Mouse (Mus musculus) Patski (cell line): Measurements from ENCODE around the gene Rhbdd2. TPM values are rescaled to one million over a fixed set of nuclear protein-coding genes. Genes with fewer than 3 reads are reported as not detected.

Source experiments
- ATAC-seq: fragments of 100-300 bp; one replicate; pipeline ENCODE4 v1.8.0; 2021
- CTCF ChIA-PET: fragments of 350-600 bp; sonication (Branson Sonifier 250); formaldehyde crosslinking; loops from one replicate; lab custom pipeline; 2022; ENCODE audit warnings: inconsistent platforms; lab: Charles Lee
- POLR2A ChIA-PET: fragments of 350-600 bp; sonication (Branson Sonifier 250); formaldehyde crosslinking; loops from one replicate; lab custom pipeline; 2022; ENCODE audit warnings: antibody characterized with exemption, inconsistent platforms; lab: Charles Lee
- DNase-seq: peaks from one replicate; pipeline ENCODE4 v3.0.0-alpha.2; 2011; ENCODE audit warnings: low read depth, low spot score
- H3K27me3 ChIP-seq: fragments of 371-371 bp; one replicate; pipeline ENCODE4 v1.5.1; 2021
- CTCF ChIP-seq: fragments of 100-300 bp; IDR thresholded peaks from one replicate; pipeline ENCODE4 v1.5.1; 2021
- in situ Hi-C: fragments of 300-500 bp; cut with MboI; formaldehyde crosslinking; loops from 3 replicates; pipeline ENCODE4 v1.11.1; 2018; ENCODE audit warnings: low pct_unique_long_range_greater_than_20kb, mixed read lengths
- polyA plus RNA-seq: library from polyadenylated mRNA; unstranded; gene quantifications from one replicate; pipeline ENCODE4 v1.2.3, GENCODE M21; 2021

Gene Rhbdd2
- polyA plus RNA-seq, 1 experiment from 2014 or later, result 36.7 TPM

- in situ Hi-C loops, result no loop called here
- H3K27me3 ChIP-seq, result no peaks in the 10 kb centered on the region
- DNase-seq, result no peak
- TF ChIP-seq CTCF, result no peak
- ChIA-PET CTCF (interaction anchor here (0.7 kb wide), 1 partner anchor 61 kb away, joined by 3 read pairs; no protein-coding TSS in a partner anchor), POLR2A (interaction anchor here (0.6 to 1.5 kb wide), 2 partner anchors 33 to 89 kb away, joined by 3 read pairs; no protein-coding TSS in a partner anchor)
- no peak for ATAC-seq
These were observed 44.8 kb downstream of the Rhbdd2 start for GRCm38 (mm10) chr5:135677251-135677650.

GRCm38 (mm10) chr5:135678481-135678880 is 46.1 kb downstream of the Rhbdd2 start:
- ChIA-PET CTCF (no interaction called here), POLR2A (interaction anchor here (1.5 kb wide), 1 partner anchor 31 kb away, joined by 3 read pairs; no protein-coding TSS in a partner anchor)
- ATAC-seq, result no peak

GRCm38 (mm10) chr5:135680967-135681545 is 48.6 kb downstream of the Rhbdd2 start:
- in situ Hi-C loops, result loop anchor here (5.0 kb wide), 1 partner anchor 66 kb away; no protein-coding TSS in a partner anchor
- no peaks in the 10 kb centered on the region for H3K27me3 ChIP-seq
- DNase-seq (no peak), ATAC-seq (no peak)
- ChIA-PET CTCF (no interaction called here), POLR2A (no interaction called here)
- no peak for TF ChIP-seq CTCF

More at GRCm38 (mm10) chr5:135678481-135678880, 46.1 kb downstream of the Rhbdd2 start:
- in situ Hi-C loops, result no loop called here
- no peaks in the 10 kb centered on the region for H3K27me3 ChIP-seq
- DNase-seq, result no peak
- no peak for TF ChIP-seq CTCF

GRCm38 (mm10) chr5:135682009-135682408 is 49.6 kb downstream of the Rhbdd2 start:
- DNase-seq, result no peak
- no peaks in the 10 kb centered on the region for H3K27me3 ChIP-seq
- POLR2A ChIA-PET, result no interaction called here
- CTCF ChIA-PET, result no interaction called here
- ATAC-seq, result no peak
- TF ChIP-seq CTCF, result no peak
- in situ Hi-C loops, result loop anchor here (5.0 kb wide), 1 partner anchor 65 kb away; no protein-coding TSS in a partner anchor

- in situ Hi-C loops, result loop anchor here (5.0 kb wide), 1 partner anchor 64 kb away; no protein-coding TSS in a partner anchor
- TF ChIP-seq CTCF, result no peak
- ATAC-seq, result no peak
- DNase-seq, result no peak
- ChIA-PET POLR2A (no interaction called here), CTCF (no interaction called here)
- H3K27me3 ChIP-seq, result no peaks in the 10 kb centered on the region
These were observed 50.6 kb downstream of the Rhbdd2 start for GRCm38 (mm10) chr5:135682942-135683570.

GRCm38 (mm10) chr5:135690401-135690800 is 58.0 kb downstream of the Rhbdd2 start:
- ATAC-seq (no peak), DNase-seq (no peak)
- ChIA-PET CTCF (interaction anchor here (0.9 to 3.2 kb wide), 5 partner anchors 10 to 60 kb away, joined by 3 to 13 read pairs (median 4); partner anchors contain the start of gene Tmem120a), POLR2A (interaction anchor here (0.6 to 1.5 kb wide), 3 partner anchors 17 to 940 kb away, joined by 3 to 6 read pairs (median 3); no protein-coding TSS in a partner anchor)
- no peaks in the 10 kb centered on the region for H3K27me3 ChIP-seq
- TF ChIP-seq CTCF, result no peak
- in situ Hi-C loops, result no loop called here

GRCm38 (mm10) chr5:135691266-135691665 is 58.8 kb downstream of the Rhbdd2 start:
- ATAC-seq (no peak), DNase-seq (no peak)
- ChIA-PET CTCF (interaction anchor here (2.0 to 3.2 kb wide), 2 partner anchors 18 to 61 kb away, joined by 6 to 13 read pairs; no protein-coding TSS in a partner anchor), POLR2A (interaction anchor here (1.5 kb wide), 1 partner anchor 16 kb away, joined by 3 read pairs; no protein-coding TSS in a partner anchor)
- no peak for TF ChIP-seq CTCF
- H3K27me3 ChIP-seq, result no peaks in the 10 kb centered on the region
- in situ Hi-C loops, result no loop called here

- POLR2A ChIA-PET, result no interaction called here
- no peaks in the 10 kb centered on the region for H3K27me3 ChIP-seq
- no peak for DNase-seq
- in situ Hi-C loops, result no loop called here
- no peak for TF ChIP-seq CTCF
- no peak for ATAC-seq
- CTCF ChIA-PET, result no interaction called here
These were observed 60.9 kb downstream of the Rhbdd2 start for GRCm38 (mm10) chr5:135693281-135693853.

GRCm38 (mm10) chr5:135695277-135695721 is 62.9 kb downstream of the Rhbdd2 start:
- ATAC-seq, result peak; percentile 35
- ChIA-PET POLR2A (no interaction called here), CTCF (no interaction called here)
- TF ChIP-seq CTCF, result no peak
- in situ Hi-C loops, result no loop called here
- no peaks in the 10 kb centered on the region for H3K27me3 ChIP-seq
- no peak for DNase-seq

Other genes starting within 250 kb of the Rhbdd2 start
- gene Pom121, start 238.1 kb upstream of the Rhbdd2 start, polyA plus RNA-seq, result 33.2 TPM
- 74.3 TPM for gene Hip1, start 87.5 kb upstream of the Rhbdd2 start, polyA plus RNA-seq
- gene Ccl26, start 69.0 kb upstream of the Rhbdd2 start, polyA plus RNA-seq, result not detected
- not detected for gene Ccl24, start 59.6 kb upstream of the Rhbdd2 start, polyA plus RNA-seq
- 98.3 TPM for gene Por, start 37.4 kb downstream of the Rhbdd2 start, polyA plus RNA-seq
- 66.3 TPM for gene Tmem120a, start 111.8 kb downstream of the Rhbdd2 start, polyA plus RNA-seq
- gene Styxl1, start 145.8 kb downstream of the Rhbdd2 start, polyA plus RNA-seq, result 1.5 TPM
- 1,249 TPM for gene Mdh2, start 145.9 kb downstream of the Rhbdd2 start, polyA plus RNA-seq
- 0.01 TPM for gene Srrm3, start 174.3 kb downstream of the Rhbdd2 start, polyA plus RNA-seq